Mouse (Mus musculus) hindbrain, embryonic 10.5 days (tissue): Measurements from ENCODE around the gene Gm20479. TPM values are rescaled to one million over a fixed set of nuclear protein-coding genes. Genes with fewer than 3 reads are reported as not detected.

ENCODE experiments used
- DNase-seq: peaks from one replicate; pipeline ENCODE4 v3.0.0-alpha.2; 2017; ENCODE audit warnings: low spot score
- H3K27ac ChIP-seq: fragments of 300-500 bp; sonication (generic); 2 replicates; pipeline ENCODE4 v1.5.1; 2016; ENCODE audit warnings: mild to moderate bottlenecking, moderate library complexity
- H3K27me3 ChIP-seq: fragments of 300-500 bp; sonication (generic); 2 replicates; pipeline ENCODE4 v1.6.1; 2016; ENCODE audit warnings: mild to moderate bottlenecking; ENCODE audit not compliant: poor library complexity, insufficient read depth, severe bottlenecking
- H3K36me3 ChIP-seq: fragments of 300-500 bp; sonication (generic); 2 replicates; pipeline ENCODE4 v1.6.1; 2016; ENCODE audit warnings: mild to moderate bottlenecking, moderate library complexity
- H3K4me1 ChIP-seq: fragments of 300-500 bp; sonication (generic); replicated peaks from 2 replicates; pipeline ENCODE4 v1.6.1; 2016; ENCODE audit warnings: mild to moderate bottlenecking
- H3K4me3 ChIP-seq: fragments of 300-500 bp; sonication (generic); 2 replicates; pipeline ENCODE4 v1.5.1; 2016; ENCODE audit warnings: mild to moderate bottlenecking, moderate library complexity
- H3K9me3 ChIP-seq: fragments of 300-500 bp; sonication (generic); 2 replicates; pipeline ENCODE4 v1.6.1; 2016; ENCODE audit warnings: mild to moderate bottlenecking, moderate library complexity
- WGBS: fragments of 180-500 bp; shearing (Covaris S2); methylation state at CpG from one replicate; pipeline ENCODE4 v1.1.7; 2016; 5-methylcytosine and 5-hydroxymethylcytosine counted together
- polyA plus RNA-seq: library from polyadenylated mRNA; unstranded; fragments of >200 nt; fragmentation: Nextera tagmentation; extraction: Ambion mirVana; gene quantifications from 2 replicates; pipeline ENCODE4 v1.2.1, GENCODE M21; 2016

Gene Gm20479
- polyA plus RNA-seq, 1 experiment from 2014 or later = not detected

- Histone ChIP-seq H3K4me3 (peak overlapping the region; percentile 43), H3K27me3 (peaks cover 100% of the 10 kb centered on the region), H3K4me1 (peaks cover 69% of the 10 kb centered on the region), H3K36me3 (no peaks in the 10 kb centered on the region), H3K27ac (no peak overlapping the region), H3K9me3 (no peaks in the 10 kb centered on the region)
- 3% methylated on average over 45 of the region's 45 CpGs for WGBS
- DNase-seq = peak; percentile 84
These were observed 27.8 kb downstream of the Gm20479 start for GRCm38 (mm10) chr7:27329326-27329947.

GRCm38 (mm10) chr7:27328648-27329047 is 28.6 kb downstream of the Gm20479 start:
- Histone ChIP-seq H3K27me3 (peaks cover 100% of the 10 kb centered on the region), H3K4me1 (peaks cover 62% of the 10 kb centered on the region), H3K36me3 (no peaks in the 10 kb centered on the region), H3K4me3 (no peak overlapping the region), H3K27ac (no peak overlapping the region), H3K9me3 (no peaks in the 10 kb centered on the region)
- 39% methylated on average over 16 of the region's 16 CpGs for WGBS
- DNase-seq = no peak

GRCm38 (mm10) chr7:27328161-27328560 is 29.1 kb downstream of the Gm20479 start:
- DNase-seq = no peak
- no peaks in the 10 kb centered on the region for H3K36me3 ChIP-seq
- H3K27me3 ChIP-seq = peaks cover 100% of the 10 kb centered on the region
- no peaks in the 10 kb centered on the region for H3K9me3 ChIP-seq
- no peak overlapping the region for H3K27ac ChIP-seq
- H3K4me3 ChIP-seq = no peak overlapping the region
- peaks cover 57% of the 10 kb centered on the region for H3K4me1 ChIP-seq
- 84% methylated on average over 11 of the region's 11 CpGs for WGBS

- no peaks in the 10 kb centered on the region for H3K36me3 ChIP-seq
- H3K4me1 ChIP-seq = peaks cover 51% of the 10 kb centered on the region
- 89% methylated on average over 8 of the region's 8 CpGs for WGBS
- H3K27me3 ChIP-seq = peaks cover 100% of the 10 kb centered on the region
- no peak for DNase-seq
- H3K9me3 ChIP-seq = no peaks in the 10 kb centered on the region
- H3K27ac ChIP-seq = no peak overlapping the region
- no peak overlapping the region for H3K4me3 ChIP-seq
These were observed 29.7 kb downstream of the Gm20479 start for GRCm38 (mm10) chr7:27327500-27327899.

GRCm38 (mm10) chr7:27326101-27326880 is 30.9 kb downstream of the Gm20479 start:
- Histone ChIP-seq H3K4me1 (peaks cover 53% of the 10 kb centered on the region), H3K9me3 (no peaks in the 10 kb centered on the region), H3K4me3 (peak overlapping the region; percentile 46), H3K36me3 (no peaks in the 10 kb centered on the region), H3K27ac (no peak overlapping the region), H3K27me3 (peaks cover 100% of the 10 kb centered on the region)
- no peak for DNase-seq
- WGBS = 27% methylated on average over 34 of the region's 34 CpGs

GRCm38 (mm10) chr7:27325697-27326096 is 31.5 kb downstream of the Gm20479 start:
- no peak overlapping the region; the same call in 1 of the 2 replicates for H3K27ac ChIP-seq
- 1% methylated on average over 24 of the region's 24 CpGs for WGBS
- H3K4me1 ChIP-seq = peaks cover 47% of the 10 kb centered on the region
- peak; percentile 56 for DNase-seq
- H3K27me3 ChIP-seq = peaks cover 99% of the 10 kb centered on the region
- H3K4me3 ChIP-seq = peak overlapping the region; percentile 46
- no peaks in the 10 kb centered on the region for H3K36me3 ChIP-seq
- no peaks in the 10 kb centered on the region for H3K9me3 ChIP-seq

GRCm38 (mm10) chr7:27324928-27325327 is 32.3 kb downstream of the Gm20479 start:
- no peak for DNase-seq
- no peaks in the 10 kb centered on the region for H3K9me3 ChIP-seq
- peak overlapping the region; percentile 46; the same call in 1 of the 2 replicates for H3K4me3 ChIP-seq
- peaks cover 92% of the 10 kb centered on the region for H3K27me3 ChIP-seq
- H3K36me3 ChIP-seq = no peaks in the 10 kb centered on the region
- H3K4me1 ChIP-seq = peaks cover 41% of the 10 kb centered on the region
- WGBS = 46% methylated on average over 18 of the region's 20 CpGs
- no peak overlapping the region for H3K27ac ChIP-seq

- 97% methylated on average over 11 of the region's 11 CpGs for WGBS
- H3K9me3 ChIP-seq = no peaks in the 10 kb centered on the region
- H3K36me3 ChIP-seq = no peaks in the 10 kb centered on the region
- no peak overlapping the region for H3K27ac ChIP-seq
- H3K4me3 ChIP-seq = no peak overlapping the region
- no peak for DNase-seq
- H3K27me3 ChIP-seq = peaks cover 85% of the 10 kb centered on the region
- H3K4me1 ChIP-seq = peaks cover 34% of the 10 kb centered on the region
These were observed 33.1 kb downstream of the Gm20479 start for GRCm38 (mm10) chr7:27324161-27324560.

GRCm38 (mm10) chr7:27323001-27323400 is 34.2 kb downstream of the Gm20479 start:
- Histone ChIP-seq H3K27ac (no peak overlapping the region), H3K36me3 (no peaks in the 10 kb centered on the region), H3K9me3 (no peaks in the 10 kb centered on the region), H3K27me3 (peaks cover 73% of the 10 kb centered on the region), H3K4me3 (no peak overlapping the region), H3K4me1 (peaks cover 28% of the 10 kb centered on the region)
- WGBS = 91% methylated on average over 5 of the region's 5 CpGs
- DNase-seq = no peak

- Histone ChIP-seq H3K4me3 (no peak overlapping the region), H3K4me1 (peaks cover 30% of the 10 kb centered on the region), H3K27ac (no peak overlapping the region), H3K9me3 (no peaks in the 10 kb centered on the region), H3K27me3 (peaks cover 66% of the 10 kb centered on the region), H3K36me3 (no peaks in the 10 kb centered on the region)
- WGBS = 18% methylated on average over 13 of the region's 13 CpGs
- DNase-seq = no peak
These were observed 34.9 kb downstream of the Gm20479 start for GRCm38 (mm10) chr7:27322291-27322690.

GRCm38 (mm10) chr7:27319411-27319810 is 37.8 kb downstream of the Gm20479 start:
- 91% methylated on average over 22 of the region's 22 CpGs for WGBS
- Histone ChIP-seq H3K4me3 (no peak overlapping the region), H3K9me3 (peaks cover 2% of the 10 kb centered on the region), H3K27ac (no peak overlapping the region), H3K27me3 (peaks cover 37% of the 10 kb centered on the region), H3K36me3 (no peaks in the 10 kb centered on the region), H3K4me1 (peaks cover 18% of the 10 kb centered on the region)
- DNase-seq = no peak

GRCm38 (mm10) chr7:27315958-27316357 is 41.3 kb downstream of the Gm20479 start:
- Histone ChIP-seq H3K27ac (peak overlapping the region; percentile 64; the same call in 1 of the 2 replicates), H3K36me3 (peaks cover 9% of the 10 kb centered on the region; the same call in 1 of the 2 replicates), H3K9me3 (peaks cover 16% of the 10 kb centered on the region), H3K4me1 (peaks cover 9% of the 10 kb centered on the region), H3K27me3 (peaks cover 14% of the 10 kb centered on the region), H3K4me3 (no peak overlapping the region; the same call in 1 of the 2 replicates)
- DNase-seq = peak; percentile 61
- WGBS = 37% methylated on average over 7 of the region's 7 CpGs

- Histone ChIP-seq H3K4me1 (peaks cover 17% of the 10 kb centered on the region), H3K4me3 (no peak overlapping the region)
- 96% methylated on average over 3 of the region's 3 CpGs for WGBS
These were observed 42.8 kb downstream of the Gm20479 start for GRCm38 (mm10) chr7:27314393-27314792.

More at GRCm38 (mm10) chr7:27314393-27314792, 42.8 kb downstream of the Gm20479 start:
- no peak overlapping the region for H3K27ac ChIP-seq
- no peak for DNase-seq
- peaks cover 16% of the 10 kb centered on the region for H3K9me3 ChIP-seq
- H3K27me3 ChIP-seq = peaks cover 27% of the 10 kb centered on the region
- H3K36me3 ChIP-seq = peaks cover 9% of the 10 kb centered on the region; the same call in 1 of the 2 replicates
